Mouse (Mus musculus) right cerebral cortex, adult 2 months (tissue): ENCODE measurements around the gene Ptprz1.

ENCODE experiments used
- DNase-seq, 2 experiments: peaks; one replicate each; pipeline ENCODE4 v3.0.0; 2021 to 2022; ENCODE audit warnings: low spot score in 2 of 2

Ptprz1 gene

DNA sequence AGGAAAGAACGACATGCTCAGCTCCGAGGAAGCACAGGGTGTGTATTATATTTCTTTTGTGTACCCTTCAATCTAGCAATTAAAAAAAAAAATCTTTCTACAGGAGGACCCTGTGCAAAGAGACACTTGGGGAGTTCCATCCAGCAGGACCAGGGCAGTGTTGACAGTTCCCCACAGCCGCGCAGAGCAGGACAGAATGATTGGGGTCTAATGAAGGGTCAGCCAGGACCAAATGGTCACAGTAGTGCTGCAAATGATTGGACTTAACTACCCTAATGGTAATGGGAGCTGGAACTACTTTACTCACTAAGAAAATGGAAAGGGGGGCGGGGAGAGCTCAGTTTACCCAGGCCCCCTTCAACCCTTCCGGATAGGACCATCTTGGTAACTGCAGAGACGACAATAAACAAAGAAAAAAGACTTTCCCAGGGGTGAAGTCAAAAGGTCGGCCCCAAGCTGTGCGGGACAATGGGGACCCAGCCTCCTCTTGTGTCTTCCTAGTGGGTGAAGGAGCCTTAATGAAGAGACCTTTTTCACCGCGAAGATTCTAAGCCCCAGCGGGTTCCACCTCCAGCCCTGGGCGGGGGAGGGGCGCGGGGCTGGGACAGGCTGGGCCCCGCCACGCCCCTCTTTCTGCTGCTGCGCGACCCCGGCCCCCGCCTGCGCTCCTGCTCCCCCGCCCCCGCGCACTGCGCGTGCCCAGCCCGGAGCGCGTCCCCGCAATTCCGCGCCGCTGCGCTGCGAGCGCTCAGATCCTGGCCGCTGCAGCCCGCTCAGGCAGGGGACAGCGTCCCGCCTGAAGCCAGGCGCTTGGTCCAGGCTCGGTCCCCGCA lies at the start of gene Ptprz1:
Gene Ptprz1 (plus strand): TSS at position 722 of the 833 bp plus-strand sequence.
- peak; percentile 49 to 64 for DNase-seq

DNA sequence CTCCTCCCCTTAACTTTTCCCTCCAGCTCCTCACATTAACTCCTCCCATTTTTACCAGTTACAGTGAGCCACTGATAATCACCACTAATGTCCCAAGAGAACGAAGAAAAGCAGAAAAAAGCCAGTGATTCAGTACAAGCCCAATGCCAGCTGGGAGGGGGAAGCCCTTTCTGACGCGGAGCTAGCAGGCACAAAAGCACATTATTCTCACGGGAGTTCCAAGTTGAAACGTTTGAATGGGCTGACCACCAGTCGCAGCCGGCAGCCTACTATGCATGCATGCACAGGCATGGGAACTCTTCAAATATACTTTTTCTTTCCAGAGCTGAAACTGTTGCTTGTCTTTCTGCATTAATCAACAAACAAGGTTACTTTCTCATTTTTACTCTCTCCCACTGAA lies 41.7 kb upstream of the Ptprz1 start:
- peak; percentile 11 to 23 for DNase-seq

DNA sequence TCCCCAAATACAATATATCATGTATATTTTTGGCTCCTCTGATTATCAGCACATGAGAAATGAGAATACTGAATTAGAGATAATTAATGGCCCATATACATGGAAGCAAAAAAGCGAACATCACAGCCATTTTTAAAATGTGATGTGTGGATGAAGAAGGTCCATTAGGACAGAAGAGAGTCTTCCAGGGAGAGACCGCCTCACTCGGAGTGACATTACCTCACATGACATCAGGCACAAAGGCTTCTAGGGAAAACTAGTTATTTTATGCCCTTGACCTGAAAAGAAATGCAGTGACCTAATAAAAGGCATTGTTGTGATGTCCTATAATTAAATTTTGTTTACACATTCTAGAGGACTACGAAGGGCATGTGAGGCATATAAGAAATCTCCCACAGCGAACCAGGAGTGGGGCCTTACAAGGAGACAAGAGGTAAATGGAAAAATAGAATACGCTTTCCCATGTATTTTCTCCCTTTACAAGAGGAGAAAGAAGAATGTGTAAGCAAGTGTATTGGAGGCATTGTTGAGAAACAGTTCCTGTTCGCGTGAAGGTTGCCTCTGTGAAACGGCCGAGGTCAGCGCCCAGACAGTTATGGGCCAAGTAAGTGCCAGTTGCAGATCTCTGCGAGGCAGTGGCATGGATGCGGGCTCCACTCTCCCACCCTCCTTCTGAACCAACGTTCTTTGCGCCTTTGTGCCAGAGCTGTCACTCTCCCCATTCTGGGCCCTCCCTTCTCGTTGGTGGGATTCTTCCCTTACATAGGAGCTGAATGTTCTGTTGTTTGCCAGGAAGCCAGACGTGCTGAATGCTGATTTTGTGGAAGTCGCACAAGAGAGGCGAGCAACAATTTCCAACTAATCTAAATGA lies 41.0 kb upstream of the Ptprz1 start:
- peak in 1 of 2 experiments; percentile 11 for DNase-seq

DNA sequence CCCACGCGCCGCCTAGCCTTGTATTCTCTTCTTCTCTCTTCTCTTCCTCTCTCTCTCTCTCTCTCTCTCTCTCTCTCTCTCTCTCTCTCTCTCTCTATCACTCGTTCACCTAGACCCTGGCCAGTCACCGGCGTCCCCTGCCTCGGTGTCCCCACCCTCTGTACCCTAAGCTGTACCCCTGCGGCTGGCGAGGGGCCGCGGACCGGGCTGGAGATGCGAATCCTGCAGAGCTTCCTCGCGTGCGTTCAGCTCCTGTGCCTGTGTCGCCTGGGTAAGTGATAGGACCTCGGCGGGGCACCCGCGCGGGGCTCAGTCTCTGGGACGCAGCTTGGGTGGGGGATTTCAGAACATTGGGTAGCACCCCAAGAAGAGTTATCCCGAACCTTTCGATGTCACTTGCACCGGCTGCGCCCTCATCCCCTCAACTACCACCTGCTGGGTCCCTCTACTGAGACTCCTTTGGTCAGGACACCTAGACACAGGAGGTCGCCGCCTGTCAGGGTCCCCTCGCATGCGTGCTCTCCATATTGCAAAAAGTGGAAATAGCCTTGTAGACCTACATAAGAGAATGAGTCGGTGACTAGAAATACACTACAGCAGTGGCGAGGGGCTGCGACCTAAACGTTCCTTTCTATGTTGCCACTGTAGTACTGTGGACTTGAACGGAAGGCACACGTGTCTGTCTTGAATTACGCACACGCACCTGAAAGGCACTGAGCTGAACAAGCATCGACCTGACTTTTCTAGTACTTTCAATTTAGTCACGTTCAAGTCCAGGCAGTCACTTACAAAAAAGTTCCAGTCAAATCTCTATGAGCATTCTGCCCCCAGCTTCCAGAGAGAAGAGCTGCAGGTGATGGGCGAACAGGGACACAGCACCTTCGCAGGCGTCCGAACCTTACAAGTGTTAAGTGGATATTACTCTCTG lies 576 bp downstream of the Ptprz1 start:
- peak; percentile 20 to 45 for DNase-seq

DNA sequence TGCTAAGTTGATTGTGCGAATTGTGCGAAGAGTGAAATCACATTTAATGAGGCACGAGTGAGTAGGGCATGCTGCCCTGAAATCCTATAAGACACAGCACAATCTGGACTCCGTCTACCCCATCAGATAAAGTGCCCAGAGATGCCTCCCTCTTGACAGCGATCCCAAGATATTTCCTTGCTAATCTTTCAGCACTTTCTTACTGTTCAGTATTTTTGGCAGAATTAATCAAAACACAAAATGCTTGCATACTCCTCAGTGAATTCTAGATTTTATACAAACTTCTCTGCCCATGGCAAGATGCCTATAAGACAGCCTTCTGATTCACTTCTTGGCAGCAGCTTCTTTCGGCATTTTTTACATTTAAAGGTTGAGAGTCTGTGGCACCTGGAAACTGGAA lies 12.7 kb downstream of the Ptprz1 start:
- DNase-seq, result no peak

DNA sequence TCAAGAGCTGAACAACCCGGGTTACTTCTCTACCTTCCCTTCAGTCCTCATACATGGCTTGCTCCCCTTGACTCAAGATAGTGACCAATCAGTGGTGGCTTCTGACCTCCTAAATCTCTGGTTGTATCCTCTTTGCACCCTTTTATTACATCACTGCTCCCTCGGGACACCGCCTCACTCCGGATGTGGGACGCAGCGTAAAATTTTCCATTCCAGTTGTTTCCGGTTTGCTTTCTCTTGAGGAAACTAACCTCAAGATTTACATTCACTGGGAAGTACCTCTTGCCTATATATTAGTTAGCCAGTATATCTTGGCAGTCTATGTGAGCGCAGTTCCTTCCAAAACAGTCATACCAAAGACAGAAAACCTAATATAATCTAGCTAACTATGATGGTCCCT lies 14.0 kb downstream of the Ptprz1 start:
- DNase-seq, result no peak

DNA sequence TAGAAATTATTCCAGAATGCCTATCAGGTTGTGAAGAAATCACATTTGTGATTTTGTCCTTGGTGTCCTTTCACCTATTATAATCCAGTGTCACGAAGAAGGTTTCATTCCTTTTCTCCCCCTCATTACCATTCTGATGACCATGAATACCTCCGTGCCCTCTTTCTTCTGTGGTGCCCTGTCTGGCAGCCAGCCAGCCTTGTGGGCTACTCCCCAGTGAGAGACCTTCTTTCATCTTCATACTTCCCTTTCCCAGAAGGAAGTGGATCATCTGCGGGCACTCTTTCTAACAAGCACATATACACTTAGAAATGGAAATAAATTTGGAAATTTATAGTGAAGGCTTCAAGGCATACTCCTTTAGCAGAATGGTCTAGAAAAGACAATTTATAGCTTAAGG lies 26.7 kb downstream of the Ptprz1 start:
- DNase-seq, result no peak

DNA sequence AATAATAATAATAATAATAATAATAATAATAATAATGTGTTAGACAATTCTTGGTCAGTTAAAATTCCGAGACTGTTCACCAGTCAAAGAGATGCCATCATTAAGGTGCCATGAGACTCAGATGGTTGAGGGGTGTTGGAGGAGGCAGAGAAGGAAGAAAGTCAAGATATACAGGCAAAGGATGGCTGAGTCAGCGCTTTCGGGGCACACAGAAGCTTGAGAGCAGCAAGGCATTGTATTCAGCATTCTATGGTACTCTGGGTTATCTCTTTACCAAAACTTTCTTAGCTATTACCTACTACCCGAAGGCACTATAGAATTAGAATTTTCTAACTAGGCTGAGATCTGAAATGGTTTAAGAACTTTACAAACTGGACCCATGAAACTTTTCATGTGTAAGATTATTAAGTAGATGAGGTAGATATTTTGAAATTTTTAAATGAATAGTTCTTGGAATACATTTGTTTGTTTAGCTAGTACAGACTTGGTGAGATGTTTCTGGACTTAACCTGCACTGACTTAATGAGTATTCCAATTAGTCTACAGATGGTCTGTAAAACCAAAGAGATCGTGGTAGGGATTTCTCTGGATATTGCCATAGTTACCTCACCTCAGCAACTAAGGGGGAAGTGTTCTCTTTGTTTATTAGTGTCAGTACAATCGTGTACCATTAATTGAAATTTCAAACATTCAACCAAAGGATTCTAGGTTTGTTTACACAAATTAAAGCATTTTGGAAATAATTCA lies 33.4 kb downstream of the Ptprz1 start:
- DNase-seq, result no peak

DNA sequence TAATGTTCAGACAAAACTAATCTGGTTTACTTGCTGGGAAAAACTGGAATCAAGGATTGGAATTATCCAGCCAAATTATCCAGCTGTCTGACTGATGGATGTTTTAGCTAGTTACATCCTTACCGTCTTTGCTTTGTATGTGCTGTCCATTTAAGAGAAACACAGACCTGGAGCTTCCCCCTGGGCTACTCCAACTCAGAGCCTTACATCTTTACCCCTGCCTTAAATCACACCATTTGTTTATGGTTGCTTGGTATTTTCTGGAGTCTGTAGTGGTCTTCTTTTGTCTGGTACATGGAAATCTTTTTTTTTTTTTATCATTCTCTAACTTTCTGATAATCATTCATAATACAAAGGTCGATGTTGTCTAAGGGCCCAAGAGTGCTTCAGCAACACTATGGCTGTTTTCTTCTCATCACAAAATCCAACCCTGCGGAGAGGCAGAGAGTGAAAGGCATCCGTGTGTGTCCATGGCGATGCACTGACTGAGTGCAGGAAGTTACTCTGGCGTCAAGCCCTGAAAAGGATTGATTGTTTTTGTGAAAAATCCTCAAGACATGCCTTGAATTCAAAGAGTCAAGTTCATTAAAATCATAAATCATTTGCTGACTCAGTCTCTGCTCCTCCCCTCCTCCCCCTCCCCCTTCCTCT lies 34.1 kb downstream of the Ptprz1 start:
- DNase-seq, result no peak

DNA sequence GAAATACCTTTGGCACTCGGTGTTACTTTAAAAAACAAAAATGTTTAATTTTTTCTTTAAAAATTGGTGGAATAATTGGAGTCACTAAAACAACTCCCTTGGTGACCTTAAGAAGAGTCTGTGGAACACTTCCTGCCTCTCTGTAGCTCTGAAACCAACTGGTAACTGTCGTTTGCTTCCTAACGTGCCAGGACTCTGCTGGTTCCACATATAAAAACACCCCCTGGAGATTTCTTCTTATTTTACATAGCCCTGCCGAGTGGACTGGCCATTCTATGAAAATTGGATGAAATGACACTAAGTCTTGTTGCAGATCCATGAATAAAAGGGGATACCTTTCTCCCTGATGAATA lies 34.6 kb downstream of the Ptprz1 start:
- DNase-seq, result no peak

DNA sequence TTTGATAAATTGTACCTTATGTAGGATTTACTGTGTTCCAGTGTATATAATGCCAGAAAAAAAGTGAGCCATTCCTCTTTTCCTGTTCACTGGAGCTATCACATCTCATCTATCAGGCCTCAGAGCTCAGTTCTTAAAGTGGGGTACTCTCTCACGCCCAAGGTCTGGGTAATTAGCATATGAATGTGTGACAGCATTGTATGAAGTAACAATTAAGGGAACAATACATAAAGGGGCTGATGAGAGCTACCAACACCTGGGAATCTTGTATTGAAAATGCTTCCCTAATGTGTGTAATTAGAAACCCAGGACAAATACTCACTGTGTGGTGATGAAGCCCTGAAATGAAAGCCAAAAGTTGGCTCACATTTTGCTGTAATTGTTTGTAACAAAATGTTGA lies 47.6 kb downstream of the Ptprz1 start:
- DNase-seq, result no peak

DNA sequence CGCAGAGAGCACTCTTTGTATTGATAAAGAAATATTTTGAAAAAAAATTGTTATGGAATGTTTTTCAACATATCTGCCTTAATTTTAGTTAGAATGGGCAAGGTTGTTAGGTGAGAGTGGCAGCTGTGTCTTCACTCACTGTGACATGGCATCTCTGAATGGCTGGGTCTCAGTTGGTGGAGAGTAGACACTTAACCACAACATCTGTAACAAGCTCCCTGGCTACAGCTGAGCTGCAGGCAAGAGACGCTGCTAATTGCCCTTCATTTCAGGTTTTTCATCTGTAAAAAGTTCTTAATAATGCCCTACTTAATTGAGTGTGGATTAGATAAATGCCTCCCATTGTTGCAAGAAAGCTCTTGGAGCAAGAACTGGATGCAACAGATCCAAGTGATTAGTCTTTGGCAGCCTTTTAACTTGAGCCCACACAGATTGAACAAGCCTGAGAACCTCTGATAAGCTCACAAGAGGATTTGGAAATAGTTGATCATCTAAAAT lies 57.5 kb downstream of the Ptprz1 start:
- DNase-seq, result no peak

DNA sequence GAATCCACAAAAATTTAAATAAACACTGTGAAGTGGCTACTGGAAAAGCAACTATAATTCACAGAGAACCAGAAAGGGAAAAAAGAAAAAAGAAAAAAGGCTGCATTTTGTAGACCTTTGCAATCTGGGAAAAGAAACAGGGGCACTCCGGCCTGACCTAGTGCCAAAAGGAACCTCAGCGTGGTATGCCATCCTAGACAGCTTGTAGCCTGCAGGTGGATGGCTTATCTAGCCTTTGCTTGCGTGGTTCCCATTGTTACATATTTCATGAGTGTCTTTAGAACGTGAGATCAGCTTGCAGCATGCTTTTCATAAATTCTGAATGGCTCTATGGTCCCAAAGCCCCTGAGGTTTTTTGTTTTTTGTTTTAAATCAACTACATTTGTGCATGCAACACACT lies 61.8 kb downstream of the Ptprz1 start:
- DNase-seq, result no peak

DNA sequence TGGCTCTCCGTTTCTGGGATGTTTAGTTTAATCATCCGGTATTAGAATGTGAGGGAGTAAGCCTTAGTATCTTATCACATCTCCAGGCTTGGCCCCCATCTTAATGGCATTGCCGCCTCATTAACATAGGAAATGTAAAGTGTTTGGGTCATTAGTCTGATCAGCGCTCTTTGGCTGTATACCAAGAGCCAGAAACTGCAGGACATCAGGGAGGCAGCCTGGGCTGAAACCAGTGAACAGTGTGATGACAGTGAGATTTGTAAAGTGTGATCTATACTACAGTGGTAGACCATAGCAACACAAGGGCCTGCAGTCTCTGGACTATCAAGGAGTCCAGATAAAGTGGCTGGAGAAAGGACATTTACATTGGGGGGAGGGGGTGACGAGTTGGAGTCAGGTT lies 62.2 kb downstream of the Ptprz1 start:
- DNase-seq, result no peak

DNA sequence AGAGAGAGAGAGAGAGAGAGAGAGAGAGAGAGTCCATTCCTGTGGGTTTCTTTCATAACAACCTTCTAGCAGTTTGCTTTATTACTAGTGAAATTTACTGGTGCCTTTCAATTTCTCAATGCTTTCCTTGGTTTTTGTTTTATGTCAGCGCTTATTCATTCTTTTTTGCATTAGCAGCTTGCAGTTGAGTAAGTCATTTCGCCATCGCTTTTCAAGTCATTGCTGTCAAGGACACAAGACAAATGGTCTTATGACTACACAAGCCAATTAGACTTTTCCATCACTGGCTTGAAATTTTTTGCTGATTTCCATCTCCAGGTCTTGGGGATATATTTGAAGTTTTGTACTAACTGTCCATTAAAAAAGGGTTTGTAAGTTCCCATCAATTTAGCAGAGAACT lies 68.9 kb downstream of the Ptprz1 start:
- DNase-seq, result no peak

DNA sequence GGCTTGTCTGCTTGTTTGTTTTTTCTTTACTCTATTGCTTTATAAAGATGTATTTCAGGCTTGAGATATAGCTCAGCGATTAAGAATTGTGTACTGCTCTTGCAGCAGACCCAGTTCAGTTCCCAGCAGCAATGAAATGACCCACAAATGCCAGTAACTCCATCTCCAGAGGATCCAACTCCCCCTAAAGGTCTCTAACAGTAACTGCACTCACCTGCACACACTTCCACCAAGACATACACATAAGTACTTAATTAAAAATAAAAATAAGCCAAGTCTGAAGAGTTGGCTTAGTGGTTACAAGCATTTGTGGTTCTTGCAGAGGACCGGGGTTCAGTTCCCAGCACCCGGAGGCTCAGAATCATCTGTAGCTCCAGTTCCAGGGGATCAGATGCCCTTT lies 88.1 kb downstream of the Ptprz1 start:
- DNase-seq, result no peak

DNA sequence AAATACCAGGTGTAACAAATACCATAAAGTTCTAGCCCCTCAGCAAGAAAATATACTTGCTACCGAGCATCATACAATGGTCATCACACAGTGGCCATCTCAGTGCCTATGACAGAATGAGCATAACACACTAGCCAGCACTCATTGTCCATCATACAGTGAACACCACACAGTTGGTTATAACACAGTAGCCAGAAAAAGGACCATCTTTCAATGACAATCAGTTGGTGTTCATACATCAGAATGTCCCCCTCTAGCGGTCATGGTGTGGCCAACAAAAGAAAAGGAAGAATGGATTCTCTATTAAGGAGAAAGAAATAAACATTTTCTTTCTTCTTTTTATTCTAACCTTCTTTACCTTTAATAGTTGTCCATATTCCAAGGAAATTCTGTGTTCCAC lies 92.8 kb downstream of the Ptprz1 start:
- no peak for DNase-seq

DNA sequence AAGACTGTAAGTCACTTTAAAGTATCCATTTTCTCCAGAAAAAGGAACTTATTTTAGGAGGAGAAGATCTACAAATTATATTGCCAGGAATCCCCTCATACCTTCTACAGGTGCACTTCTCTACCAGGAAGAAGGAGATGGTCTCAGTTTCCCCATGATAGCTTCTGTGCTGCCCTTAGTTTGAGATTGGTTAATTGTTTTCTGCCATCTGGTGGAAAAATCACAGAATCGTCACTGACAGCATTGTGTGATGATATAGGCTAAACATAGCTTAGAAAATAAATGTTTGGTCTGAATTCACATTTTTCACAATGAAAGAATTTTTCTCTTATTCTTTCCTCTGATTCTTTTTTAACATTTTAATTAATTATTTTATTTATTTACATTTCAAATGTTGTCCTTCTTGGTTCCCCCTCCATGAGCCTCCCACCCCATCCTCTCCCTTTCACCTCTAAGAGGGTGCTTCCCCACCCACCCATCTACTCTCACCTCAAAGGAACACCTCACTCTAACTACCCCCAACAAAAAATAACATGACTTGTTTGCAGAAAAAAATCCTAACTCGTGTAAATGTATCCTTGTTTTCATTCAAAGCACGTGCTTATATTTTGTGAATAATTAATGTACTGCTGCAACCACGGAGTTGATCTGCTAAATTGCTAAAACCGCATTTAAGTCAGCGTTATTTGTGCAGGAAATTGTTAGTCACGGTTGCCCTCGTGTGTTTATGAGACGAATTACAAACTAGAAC lies 108.6 kb downstream of the Ptprz1 start:
- peak in 1 of 2 experiments; percentile 26 for DNase-seq

DNA sequence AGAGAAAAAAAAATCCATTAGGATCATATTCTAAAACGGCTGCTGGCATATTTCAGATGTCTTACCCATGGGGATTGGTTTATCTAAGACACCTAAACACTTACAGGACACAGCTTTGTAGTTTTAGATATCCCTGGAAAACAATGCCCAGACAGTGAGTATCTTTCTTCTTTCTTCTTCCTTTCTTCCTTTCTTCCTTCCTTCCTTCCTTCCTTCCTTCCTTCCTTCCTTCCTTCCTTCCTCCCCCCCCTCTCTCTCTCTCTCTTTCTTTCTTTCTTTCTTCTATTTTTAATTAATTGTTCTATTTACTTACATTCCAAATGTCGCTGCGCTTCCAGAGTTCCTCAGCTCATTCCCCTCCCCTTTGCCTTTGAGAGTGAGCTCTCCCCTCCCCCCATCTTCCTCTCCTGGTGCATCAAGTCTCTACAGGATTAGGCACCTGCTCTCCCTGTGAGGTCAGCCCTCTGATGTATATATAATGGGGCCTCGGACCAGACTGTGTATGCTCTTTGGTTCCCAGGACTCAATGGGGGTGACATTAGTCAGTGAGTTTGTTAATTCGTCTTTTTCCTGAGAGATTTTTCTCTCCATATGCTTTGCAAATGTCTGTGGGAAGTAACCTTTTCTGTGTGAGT lies 109.3 kb downstream of the Ptprz1 start:
- DNase-seq, result no peak
